Mouse (Mus musculus) left cerebral cortex, adult 8-10 months (tissue): ENCODE measurements around the gene Enpp5. TPM values are rescaled to one million over a fixed set of nuclear protein-coding genes. Genes with fewer than 3 reads are reported as not detected.
A peak's percentile ranks its signal among the peaks of the same experiment; 100 is the strongest.

Experiments
- DNase-seq, 2 experiments: peaks; one replicate each; pipeline ENCODE4 v3.0.0; 2022; ENCODE audit warnings: low spot score in 2 of 2
- total RNA-seq, 4 experiments: library from RNA; stranded (reverse); gene quantifications; 2 replicates each; pipeline ENCODE4 v1.2.4; 2022

Gene Enpp5
- total RNA-seq, 4 experiments from 2014 or later, result 200 to 223 (median 211) TPM

DNA sequence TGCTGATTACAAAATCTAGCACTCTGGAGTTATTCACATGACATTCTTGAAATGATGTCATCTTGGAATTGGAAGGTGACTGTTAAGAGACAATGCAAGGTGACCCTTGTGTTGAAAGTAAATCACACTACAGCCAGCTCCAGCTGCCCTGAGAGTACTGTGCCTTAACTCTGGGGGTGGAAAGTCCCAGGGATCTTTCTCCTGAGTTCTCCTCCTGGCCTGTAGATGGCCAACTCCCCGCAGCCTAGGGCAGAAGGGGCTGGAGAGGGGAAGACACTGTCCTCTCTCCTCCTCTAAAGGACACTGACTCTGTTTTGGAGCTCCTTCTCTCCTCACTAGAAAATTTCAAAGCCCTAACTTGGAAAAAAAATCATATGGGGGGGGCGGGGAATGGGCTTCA is 12.9 kb downstream of the Enpp5 start:
- DNase-seq, result no peak

- no peak for DNase-seq
These were observed 21.9 kb downstream of the Enpp5 start for GRCm38 (mm10) chr17:44100486-44100885.

DNA sequence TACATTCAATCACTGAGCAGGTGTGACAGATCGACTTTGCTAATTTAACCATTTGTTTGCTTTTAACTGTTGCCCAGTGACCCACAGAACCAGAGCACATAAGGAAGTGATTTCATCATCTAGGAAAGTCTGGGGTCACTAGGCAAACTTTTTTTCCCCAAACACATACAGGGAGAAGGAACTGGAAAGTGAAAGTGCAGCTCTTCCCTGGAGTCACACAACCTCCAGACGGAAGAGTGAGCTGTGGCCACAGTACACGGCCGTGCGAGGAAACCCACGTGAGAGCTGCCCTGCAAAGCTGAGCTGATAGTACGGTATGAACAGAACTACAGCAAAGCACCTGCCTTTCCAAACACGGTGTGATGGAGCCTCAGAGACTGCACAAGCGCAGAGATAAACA is 22.3 kb downstream of the Enpp5 start:
- DNase-seq, result no peak

DNA sequence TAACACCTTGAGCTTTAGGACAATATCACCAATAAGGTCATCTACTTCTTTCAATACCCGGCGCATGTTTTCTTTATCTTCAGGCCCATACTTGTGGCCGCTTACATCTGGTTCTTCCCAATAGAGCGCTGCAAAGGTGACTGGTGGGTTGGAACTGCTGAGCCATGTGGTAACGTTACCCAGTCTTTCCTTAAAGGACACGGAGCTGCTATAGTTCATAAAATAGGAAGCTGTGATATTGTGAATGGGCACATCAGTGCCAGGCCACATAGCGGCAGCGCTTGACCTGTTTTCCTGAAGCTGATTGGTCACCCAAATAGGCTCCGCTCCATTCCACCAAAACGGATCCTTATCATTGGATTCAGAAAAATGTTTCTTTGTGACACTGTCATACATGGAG is 23.3 kb downstream of the Enpp5 start:
- no peak for DNase-seq

GRCm38 (mm10) chr17:44105287-44106138 is 26.9 kb downstream of the Enpp5 start, which contains the start of gene Enpp4:
Gene Enpp4 (minus strand): TSS chr17:44105809.
- DNase-seq, result peak; percentile 88 to 93

- no peak for DNase-seq
These were observed 29.7 kb downstream of the Enpp5 start for GRCm38 (mm10) chr17:44108331-44108730.

DNA sequence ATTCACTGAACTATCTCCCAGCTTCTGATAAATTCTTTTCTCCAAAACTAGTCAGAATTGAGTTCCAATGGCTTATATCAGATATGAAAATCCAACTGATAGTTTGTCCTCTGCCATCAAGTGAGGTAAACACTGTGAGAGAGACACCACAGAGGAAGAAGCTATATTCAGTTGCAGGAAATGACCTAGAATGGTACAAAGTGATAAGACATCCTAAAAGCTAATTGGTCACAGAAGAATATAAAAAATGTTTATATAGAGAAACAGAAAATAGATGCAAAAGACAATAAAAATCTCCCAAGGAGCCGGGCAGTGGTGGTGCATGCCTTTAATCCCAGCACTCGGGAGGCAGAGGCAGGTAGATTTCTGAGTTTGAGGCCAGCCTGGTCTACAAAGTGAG is 38.0 kb downstream of the Enpp5 start:
- DNase-seq, result no peak

DNA sequence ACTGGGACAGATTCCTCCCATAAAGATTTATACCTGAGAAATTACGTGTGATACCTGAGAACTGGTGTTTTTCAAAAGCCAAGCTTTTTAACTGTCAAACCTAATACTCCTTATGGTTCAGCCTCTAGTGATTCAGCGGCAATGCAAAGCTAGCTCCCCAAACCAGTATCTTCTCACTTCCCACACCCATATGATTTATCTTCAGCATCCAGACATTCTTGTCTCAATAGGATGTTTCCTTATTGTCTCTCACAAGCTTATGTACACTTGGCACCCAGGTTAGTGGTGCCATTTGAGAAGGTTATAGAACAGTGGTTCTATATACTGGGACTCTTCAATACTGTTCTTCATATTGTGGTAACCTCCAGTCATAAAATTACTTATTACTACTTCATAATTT is 39.1 kb downstream of the Enpp5 start:
- no peak for DNase-seq

- no peak for DNase-seq
These were observed 39.6 kb downstream of the Enpp5 start for GRCm38 (mm10) chr17:44118231-44118630.

GRCm38 (mm10) chr17:44121366-44122100 is 42.9 kb downstream of the Enpp5 start:
- DNase-seq, result no peak

DNA sequence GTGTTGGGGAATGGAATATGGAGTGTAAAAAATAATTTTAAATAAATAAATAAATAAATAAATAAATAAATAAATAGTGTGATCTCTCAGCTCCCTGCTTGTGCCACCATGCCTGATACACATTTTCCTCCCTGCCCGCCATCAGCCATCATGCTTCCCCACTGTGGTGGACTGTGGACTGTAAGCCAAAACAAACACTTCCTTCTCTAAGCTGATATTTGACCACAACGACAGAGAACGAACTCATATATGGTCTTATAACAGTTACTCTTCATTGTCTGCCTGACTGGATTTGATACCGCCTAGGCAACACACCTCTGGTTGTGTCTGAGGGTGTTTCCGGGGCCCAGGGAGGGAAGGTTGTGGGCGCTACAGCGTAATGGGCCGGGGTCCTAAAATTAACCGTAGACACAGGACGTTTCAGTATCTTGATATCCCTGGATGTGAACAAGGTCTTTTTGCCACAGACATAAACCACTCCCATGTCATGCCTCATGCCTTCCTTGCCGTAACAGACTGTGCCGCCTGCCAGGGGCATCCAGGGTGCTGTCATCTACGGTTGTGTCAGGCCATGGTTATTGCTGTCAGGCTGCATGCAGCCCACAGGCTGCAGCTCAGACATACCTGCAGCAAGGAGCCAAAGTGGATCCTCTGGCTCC is 50.6 kb downstream of the Enpp5 start:
- DNase-seq, result no peak

- DNase-seq, result peak; percentile 11 to 45
These were observed 51.8 kb downstream of the Enpp5 start for GRCm38 (mm10) chr17:44130429-44130828.

DNA sequence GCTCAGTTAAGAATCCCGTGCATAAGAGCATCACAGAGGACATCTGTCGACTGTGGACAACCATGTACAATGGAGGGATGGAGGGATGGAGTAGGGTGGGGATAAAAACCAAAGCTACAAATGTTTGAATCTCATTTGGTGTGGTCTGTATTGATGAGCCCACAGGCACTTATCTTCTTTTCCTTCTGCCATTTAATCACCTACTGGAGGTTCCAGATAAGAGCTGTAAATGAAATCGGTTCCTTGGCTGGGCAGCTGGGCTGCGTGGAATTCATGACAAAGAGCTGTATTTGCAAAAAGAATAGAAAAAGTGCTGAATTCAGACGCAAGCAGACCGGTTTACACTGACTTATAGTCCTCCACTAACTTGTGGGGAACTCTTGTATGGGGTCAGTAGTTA is 55.5 kb downstream of the Enpp5 start:
- DNase-seq, result no peak

- DNase-seq, result no peak
These were observed 55.9 kb downstream of the Enpp5 start for GRCm38 (mm10) chr17:44134545-44134944.

DNA sequence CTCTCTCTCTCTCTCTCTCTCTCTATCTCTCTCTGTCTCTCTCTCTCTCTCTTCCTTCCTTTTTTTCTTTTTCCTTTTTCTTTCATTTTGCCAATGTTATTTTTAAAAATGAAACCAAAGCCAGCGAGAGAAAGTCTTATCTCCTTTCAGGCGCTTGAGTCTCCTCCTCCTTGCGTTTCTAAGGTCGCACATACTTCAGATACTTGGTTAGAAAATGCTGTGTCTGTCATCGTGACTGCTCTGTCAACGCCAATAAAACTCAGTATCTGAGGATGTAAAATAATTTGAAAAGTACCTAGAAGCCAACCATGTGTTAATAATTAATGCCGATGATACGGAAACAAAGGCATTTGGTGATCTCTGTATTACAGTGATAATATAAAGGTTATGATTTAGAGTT is 57.4 kb downstream of the Enpp5 start:
- no peak for DNase-seq

Other genes with a start within 250 kb of the Enpp5 start
- gene Enpp4, start 27.0 kb downstream of the Enpp5 start, total RNA-seq, result 10 to 100 TPM; 18.6 to 20.5 (median 18.8) TPM
- gene Clic5, start 109.8 kb downstream of the Enpp5 start, total RNA-seq, result 1 to 10 TPM; 3.8 to 5.3 (median 4.6) TPM